Mouse (Mus musculus): ENCODE data around the gene Pde4d. TPM values are rescaled to one million over a fixed set of nuclear protein-coding genes. Genes with fewer than 3 reads are reported as not detected.

The Pde4d gene
- polyA plus RNA-seq, 1 experiment from 2014 or later, result 3.4 TPM

GRCm38 (mm10) chr13:109715321-109715720, 1265.6 kb downstream of the Pde4d start:
- no peak for TF ChIP-seq CTCF (IDR thresholded peaks at IDR 0.05)
- DNase-seq (ENCODE audit: low read depth, low spot score) (no peak), ATAC-seq (no peak)
- CTCF ChIA-PET, result no interaction called here
- in situ Hi-C loops (cut with MboI; ENCODE audit: low pct_unique_long_range_greater_than_20kb), result no loop called here
- POLR2A ChIA-PET, result no interaction called here
- H3K27me3 ChIP-seq, result no peaks in the 10 kb centered on the region

- H3K27me3 ChIP-seq, result no peaks in the 10 kb centered on the region
- TF ChIP-seq CTCF (IDR thresholded peaks at IDR 0.05), result no peak
- in situ Hi-C loops (cut with MboI; ENCODE audit: low pct_unique_long_range_greater_than_20kb), result no loop called here
- ATAC-seq, result no peak
- no peak for DNase-seq (ENCODE audit: low read depth, low spot score)
- ChIA-PET CTCF (interaction anchor here (1.0 to 2.4 kb wide), 3 partner anchors 16 to 94 kb away, joined by 3 to 8 read pairs (median 3); no protein-coding TSS in a partner anchor), POLR2A (no interaction called here)
These were observed 1270.5 kb downstream of the Pde4d start for GRCm38 (mm10) chr13:109720127-109720713.

- in situ Hi-C loops (cut with MboI; ENCODE audit: low pct_unique_long_range_greater_than_20kb), result no loop called here
- POLR2A ChIA-PET, result no interaction called here
- no peaks in the 10 kb centered on the region for H3K27me3 ChIP-seq
- CTCF ChIA-PET, result interaction anchor here (1.0 to 2.7 kb wide), 4 partner anchors 11 to 106 kb away, joined by 3 to 10 read pairs (median 3); no protein-coding TSS in a partner anchor
- ATAC-seq, result no peak
- no peak for DNase-seq (ENCODE audit: low read depth, low spot score)
- TF ChIP-seq CTCF (IDR thresholded peaks at IDR 0.05), result no peak
These were observed 1272.7 kb downstream of the Pde4d start for GRCm38 (mm10) chr13:109722237-109723119.

GRCm38 (mm10) chr13:109727346-109727745, 1277.6 kb downstream of the Pde4d start:
- TF ChIP-seq CTCF (IDR thresholded peaks at IDR 0.05), result no peak
- in situ Hi-C loops (cut with MboI; ENCODE audit: low pct_unique_long_range_greater_than_20kb), result no loop called here
- no peak for ATAC-seq
- H3K27me3 ChIP-seq, result no peaks in the 10 kb centered on the region
- ChIA-PET CTCF (no interaction called here), POLR2A (no interaction called here)
- DNase-seq (ENCODE audit: low read depth, low spot score), result no peak

- CTCF ChIA-PET, result interaction anchor here (1.3 kb wide), 1 partner anchor 39 kb away, joined by 4 read pairs; no protein-coding TSS in a partner anchor
- in situ Hi-C loops (cut with MboI; ENCODE audit: low pct_unique_long_range_greater_than_20kb), result loop anchor here (5.0 to 10.0 kb wide), 3 partner anchors 112 to 495 kb away; no protein-coding TSS in a partner anchor
- ATAC-seq (no peak), DNase-seq (ENCODE audit: low read depth, low spot score) (no peak)
- TF ChIP-seq CTCF (IDR thresholded peaks at IDR 0.05), result no peak
- no peaks in the 10 kb centered on the region for H3K27me3 ChIP-seq
- POLR2A ChIA-PET, result no interaction called here
These were observed 1279.9 kb downstream of the Pde4d start for GRCm38 (mm10) chr13:109729612-109730011.

GRCm38 (mm10) chr13:109732655-109733376, 1283.1 kb downstream of the Pde4d start:
- TF ChIP-seq CTCF (IDR thresholded peaks at IDR 0.05), result no peak
- CTCF ChIA-PET, result interaction anchor here (0.8 to 1.7 kb wide), 4 partner anchors 26 to 213 kb away, joined by 3 to 5 read pairs (median 4); no protein-coding TSS in a partner anchor
- ATAC-seq, result peak; percentile 66
- no peak for DNase-seq (ENCODE audit: low read depth, low spot score)
- POLR2A ChIA-PET, result interaction anchor here (0.7 to 1.2 kb wide), 2 partner anchors 19 to 1716 kb away, joined by 3 read pairs; no protein-coding TSS in a partner anchor
- no peaks in the 10 kb centered on the region for H3K27me3 ChIP-seq
- in situ Hi-C loops (cut with MboI; ENCODE audit: low pct_unique_long_range_greater_than_20kb), result loop anchor here (5.0 to 10.0 kb wide), 3 partner anchors 116 to 498 kb away; no protein-coding TSS in a partner anchor

- in situ Hi-C loops (cut with MboI; ENCODE audit: low pct_unique_long_range_greater_than_20kb), result loop anchor here (10.0 kb wide), 2 partner anchors 392 to 502 kb away; no protein-coding TSS in a partner anchor
These were observed 1286.7 kb downstream of the Pde4d start for GRCm38 (mm10) chr13:109736290-109737078.

GRCm38 (mm10) chr13:109746492-109746891, 1296.7 kb downstream of the Pde4d start:
- no peak for ATAC-seq
- in situ Hi-C loops (cut with MboI; ENCODE audit: low pct_unique_long_range_greater_than_20kb), result no loop called here
- no peak for DNase-seq (ENCODE audit: low read depth, low spot score)
- ChIA-PET CTCF (no interaction called here), POLR2A (no interaction called here)
- H3K27me3 ChIP-seq, result no peaks in the 10 kb centered on the region
- no peak for TF ChIP-seq CTCF (IDR thresholded peaks at IDR 0.05)

More at GRCm38 (mm10) chr13:109736290-109737078, 1286.7 kb downstream of the Pde4d start:
- ATAC-seq (peak; percentile 42), DNase-seq (ENCODE audit: low read depth, low spot score) (no peak)
- POLR2A ChIA-PET, result interaction anchor here (0.7 kb wide), 1 partner anchor 51 kb away, joined by 3 read pairs; no protein-coding TSS in a partner anchor
- CTCF ChIA-PET, result interaction anchor here (1.2 to 4.0 kb wide), 11 partner anchors 14 to 507 kb away, joined by 3 to 24 read pairs (median 5); no protein-coding TSS in a partner anchor
- peak; percentile 46 for TF ChIP-seq CTCF (IDR thresholded peaks at IDR 0.05)
- H3K27me3 ChIP-seq, result no peaks in the 10 kb centered on the region

- CTCF ChIA-PET, result interaction anchor here (0.7 kb wide), 1 partner anchor 131 kb away, joined by 3 read pairs; no protein-coding TSS in a partner anchor
- no peaks in the 10 kb centered on the region for H3K27me3 ChIP-seq
- DNase-seq (ENCODE audit: low read depth, low spot score) (no peak), ATAC-seq (no peak)
- in situ Hi-C loops (cut with MboI; ENCODE audit: low pct_unique_long_range_greater_than_20kb), result no loop called here
- POLR2A ChIA-PET, result no interaction called here
- no peak for TF ChIP-seq CTCF (IDR thresholded peaks at IDR 0.05)
These were observed 1302.6 kb downstream of the Pde4d start for GRCm38 (mm10) chr13:109752236-109752863.

All from Patski (cell line).